ENCODE assay signal across 9 mouse cellular contexts in the genomic region with DNA sequence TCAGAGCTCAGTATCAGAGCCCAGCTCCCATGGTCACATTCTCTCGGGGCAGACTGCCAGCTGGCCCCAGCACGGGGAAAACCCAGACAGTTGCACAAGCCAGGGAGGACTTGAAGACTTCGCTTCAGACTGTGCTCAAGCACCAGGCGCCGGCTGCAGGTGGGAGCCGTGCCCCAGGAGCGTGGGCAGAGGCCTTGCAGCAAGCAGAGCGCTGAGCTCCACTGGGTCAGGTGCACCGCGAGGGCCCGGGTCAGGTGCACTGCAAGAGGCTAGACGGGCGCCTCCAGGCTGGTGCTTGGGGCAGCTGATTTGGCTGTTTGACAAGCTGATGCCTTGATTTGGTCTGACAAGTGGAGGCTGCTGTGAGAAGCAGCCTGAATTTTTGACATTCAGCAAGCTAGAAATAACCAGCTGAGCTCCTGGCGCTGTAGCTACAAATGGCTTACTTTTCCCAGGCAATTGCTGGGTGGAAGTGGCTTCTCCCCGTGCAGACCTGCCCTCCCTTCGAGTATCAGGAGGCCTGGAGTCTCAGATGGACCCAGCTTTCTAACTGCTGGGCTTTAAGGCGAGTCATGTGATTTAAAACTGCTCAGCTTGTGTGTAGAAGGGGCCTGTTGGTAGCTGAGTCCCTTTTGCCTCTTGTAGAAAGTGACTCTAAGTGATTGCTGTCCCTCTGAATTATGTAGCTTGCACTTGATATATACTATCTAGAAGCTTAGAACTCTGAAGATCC.
DNase-seq lines count a peak whose midpoint lies in the region; ATAC-seq and TF ChIP-seq lines count a peak whose summit lies in the region.
"Had no signal": no experiment of that assay in that cellular context is flagged by ENCODE, and none has a peak within 500 bp of the region (broad histone marks: within the 10 kb centered on the region; RNA-seq: fewer than 3 reads in every experiment).

No protein-coding gene starts in this region.

- DNase-seq in embryo, embryonic 11 days = peak; percentile 23
- DNase-seq in embryo, embryonic 10.5 days (ENCODE audit: low spot score) = no peak
- no peak for DNase-seq in heart, embryonic 10.5 days (ENCODE audit: low spot score)
- peak; percentile 94 for DNase-seq in kidney, adult 2 months
- peak; percentile 72 to 79 for DNase-seq in left cerebral cortex, postnatal 36 days (ENCODE audit: low spot score in 2 of 2)

- intact Hi-C loops in left cerebral cortex, postnatal 36 days (cut with DNase I) = loop anchor here (5.0 kb wide), 1 partner anchor 113 kb away; no protein-coding TSS in a partner anchor

- H3K4me2 ChIP-seq in midbrain, embryonic 13.5 days (replicated peaks) = peak overlapping the region; percentile 38
- 0 out of 2 replicates have a peak overlapping the region, but pooled peaks have one; percentile 1 for H3K4me2 ChIP-seq in stomach, embryonic 14.5 days (replicated peaks; ENCODE audit: low read depth, low read length)

- WGBS in heart, embryonic 10.5 days = 16% methylated on average over 17 of the region's 17 CpGs
- 8% methylated on average over 17 of the region's 17 CpGs for WGBS in kidney, adult 2 months
- WGBS in midbrain, embryonic 13.5 days = 30% methylated on average over 17 of the region's 17 CpGs
- WGBS in stomach, embryonic 14.5 days = 22% methylated on average over 17 of the region's 17 CpGs

- no peaks in the 10 kb centered on the region for H3K27me3 ChIP-seq in heart, embryonic 10.5 days (ENCODE audit: insufficient read depth, poor library complexity, severe bottlenecking)
- H3K27me3 ChIP-seq in kidney, adult 2 months (replicated peaks; ENCODE audit: control insufficient read depth, insufficient read depth, low read length) = no peaks in the 10 kb centered on the region
- no peaks in the 10 kb centered on the region for H3K27me3 ChIP-seq in midbrain, embryonic 13.5 days
- no peaks in the 10 kb centered on the region for H3K27me3 ChIP-seq in stomach, embryonic 14.5 days (ENCODE audit: control insufficient read depth, insufficient read depth, low read length)

- no peak for TF ChIP-seq POLR2A in embryonic fibroblast, embryonic 13.5 days (IDR thresholded peaks at IDR 0.05; ENCODE audit: low read depth, low read length)
- TF ChIP-seq POLR2A in kidney, adult 2 months (IDR thresholded peaks at IDR 0.05; ENCODE audit: low read depth, low read length) = no peak

- H3K4me1 ChIP-seq in embryonic fibroblast, embryonic 13.5 days (ENCODE audit: control insufficient read depth, insufficient read depth, low read length) = peaks cover 10% of the 10 kb centered on the region; the same call in 1 of the 2 replicates
- peaks cover 55% of the 10 kb centered on the region for H3K4me1 ChIP-seq in heart, embryonic 10.5 days
- H3K4me1 ChIP-seq in kidney, adult 2 months (ENCODE audit: control insufficient read depth, insufficient read depth, low read length) = peaks cover 18% of the 10 kb centered on the region
- peaks cover 16% of the 10 kb centered on the region for H3K4me1 ChIP-seq in midbrain, embryonic 13.5 days (replicated peaks)
- peaks cover 12% of the 10 kb centered on the region; the same call in 1 of the 2 replicates for H3K4me1 ChIP-seq in stomach, embryonic 14.5 days (ENCODE audit: control insufficient read depth, insufficient read depth, low read length)

- peak overlapping the region; percentile 38; the same call in 1 of the 2 replicates for H3K27ac ChIP-seq in embryonic fibroblast, embryonic 13.5 days (ENCODE audit: insufficient read depth, low read length)
- H3K27ac ChIP-seq in heart, embryonic 10.5 days = peak overlapping the region; percentile 88
- H3K27ac ChIP-seq in kidney, adult 2 months (ENCODE audit: insufficient read depth, low read depth, low read length) = peak overlapping the region; percentile 81
- H3K27ac ChIP-seq in midbrain, embryonic 13.5 days = peak overlapping the region; percentile 47; the same call in 1 of the 2 replicates
- no peak overlapping the region for H3K27ac ChIP-seq in stomach, embryonic 14.5 days (ENCODE audit: low read length)
- H3K27ac ChIP-seq: macrophage had no signal

- ATAC-seq in midbrain, embryonic 13.5 days = peak; percentile 86
- no peak for ATAC-seq in stomach, embryonic 14.5 days (ENCODE audit: insufficient number of reproducible peaks, insufficient read depth, low FRiP score, low read depth)

- H3K9ac ChIP-seq in midbrain, embryonic 13.5 days (replicated peaks) = peak overlapping the region; percentile 49
- H3K9ac ChIP-seq in stomach, embryonic 14.5 days (replicated peaks; ENCODE audit: low read depth, low read length) = no peak overlapping the region

- TF ChIP-seq CTCF in embryonic fibroblast, embryonic 13.5 days (IDR thresholded peaks at IDR 0.05; ENCODE audit: borderline replicate concordance, insufficient read depth, low read length) = no peak
- 0 out of 2 replicates have a peak, but pooled peaks have one; percentile 7 for TF ChIP-seq CTCF in kidney, adult 2 months (conservative IDR thresholded peaks at IDR 0.05; ENCODE audit: insufficient read depth, insufficient read length, low read depth, low read length)

- no peaks in the 10 kb centered on the region for H3K36me3 ChIP-seq in heart, embryonic 10.5 days
- no peaks in the 10 kb centered on the region for H3K36me3 ChIP-seq in kidney, adult 2 months (ENCODE audit: control insufficient read depth, insufficient read depth, low read length)
- no peaks in the 10 kb centered on the region for H3K36me3 ChIP-seq in midbrain, embryonic 13.5 days
- no peaks in the 10 kb centered on the region for H3K36me3 ChIP-seq in stomach, embryonic 14.5 days (ENCODE audit: control insufficient read depth, insufficient read depth, low read length)

- no peak overlapping the region for H3K4me3 ChIP-seq in embryonic fibroblast, embryonic 13.5 days (ENCODE audit: insufficient read depth, low read length)
- H3K4me3 ChIP-seq in heart, embryonic 10.5 days = peak overlapping the region; percentile 31
- no peak overlapping the region for H3K4me3 ChIP-seq in kidney, adult 2 months (ENCODE audit: insufficient read depth, low read depth, low read length)
- no peak overlapping the region for H3K4me3 ChIP-seq in midbrain, embryonic 13.5 days (replicated peaks)
- no peak overlapping the region for H3K4me3 ChIP-seq in stomach, embryonic 14.5 days (ENCODE audit: low read depth, low read length)

- no peaks in the 10 kb centered on the region for H3K9me3 ChIP-seq in heart, embryonic 10.5 days
- no peaks in the 10 kb centered on the region for H3K9me3 ChIP-seq in midbrain, embryonic 13.5 days
- H3K9me3 ChIP-seq in stomach, embryonic 14.5 days (ENCODE audit: control insufficient read depth, low read depth, low read length) = no peaks in the 10 kb centered on the region

Comparison
In these comparisons a context has a peak if more than half of its experiments do, and no peak if none do; other contexts are left out.
1. DNase-seq: peak in embryo, embryonic 11 days (single experiment), kidney, adult 2 months (single experiment) and left cerebral cortex, postnatal 36 days (2 of 2); none in embryo, embryonic 10.5 days (single experiment) and heart, embryonic 10.5 days (single experiment).